Mouse (Mus musculus) olfactory bulb, adult 2 months (tissue): ENCODE measurements around the gene Pdgfd.

ENCODE experiments used
- CTCF ChIP-seq: fragments of 200-500 bp; IDR thresholded peaks from 2 replicates; pipeline ENCODE4 v1.5.1; 2012; ENCODE audit warnings: low read depth, mild to moderate bottlenecking, low read length, moderate library complexity; ENCODE audit not compliant: insufficient read depth
- POLR2A ChIP-seq: fragments of 200-500 bp; IDR thresholded peaks from 2 replicates; pipeline ENCODE4 v1.6.1; 2012; ENCODE audit warnings: mild to moderate bottlenecking, low read depth, low read length, moderate library complexity; ENCODE audit not compliant: insufficient read depth

- no peak for TF ChIP-seq CTCF
- TF ChIP-seq POLR2A: no peak
Measured at GRCm38 (mm10) chr9:6336236-6336635, 167.9 kb downstream of the Pdgfd start.
